Comparison of ENCODE assay signal across 8 mouse cellular contexts in the genomic region with DNA sequence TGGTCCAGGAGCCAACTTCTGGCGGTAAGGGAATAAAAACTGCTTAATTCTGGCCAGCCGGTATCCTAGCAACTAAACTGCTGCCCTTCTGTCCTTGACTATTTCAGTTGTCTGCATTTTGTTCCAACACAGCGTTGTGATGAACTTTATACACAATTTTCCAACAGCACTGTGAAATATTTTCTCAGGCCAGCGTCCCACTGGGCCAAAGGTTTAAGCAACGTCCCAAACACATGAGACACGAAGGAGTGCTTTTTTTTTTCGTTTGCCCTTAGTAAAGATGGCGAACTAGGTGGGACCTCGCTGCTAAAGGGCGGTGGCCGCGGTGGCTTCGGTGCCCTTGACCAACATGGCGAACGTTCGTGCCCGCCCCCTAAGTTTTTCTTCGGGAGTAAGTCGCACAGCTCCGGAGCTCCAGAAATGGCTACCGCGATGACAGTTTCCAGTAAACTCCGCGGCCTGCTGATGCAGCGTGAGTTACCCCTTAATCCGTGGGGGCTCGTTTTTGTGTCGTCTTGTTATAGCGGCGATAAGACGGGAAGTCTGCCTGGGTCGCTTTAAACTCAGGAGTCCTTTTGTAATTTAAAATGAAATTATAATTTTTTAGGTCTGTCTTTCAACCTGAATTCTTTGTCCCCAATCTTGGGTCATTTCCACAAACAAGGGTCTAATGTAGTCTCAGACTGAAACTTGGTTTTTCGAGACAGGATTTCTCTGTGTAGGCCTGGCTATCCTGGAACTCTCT. TPM values are rescaled to one million over a fixed set of nuclear protein-coding genes. Genes with fewer than 3 reads are reported as not detected.
A peak's percentile ranks its signal among the peaks of the same experiment; 100 is the strongest.
DNase-seq lines count a peak whose midpoint lies in the region; ATAC-seq lines count a peak whose summit lies in the region.

A gene (plus strand): TSS at position 277 of the 745 bp plus-strand sequence.

- ATAC-seq in megakaryocyte progenitor cell, adult 5-6 weeks (replicated peaks; ENCODE audit: poor library complexity), result peak; percentile 92

- DNase-seq in adipocyte (ENCODE audit: low spot score), result peak; percentile 99
- peak; percentile 97 for DNase-seq in embryo, embryonic 10 days (ENCODE audit: low spot score)
- peak; percentile 89 for DNase-seq in gastrocnemius, postnatal 10 days
- peak; percentile 95 for DNase-seq in induced T-regulatory cell, adult 2 months (ENCODE audit: low read depth)
- peak; percentile 76 to 90 for DNase-seq in left cerebral cortex, adult 9 months (ENCODE audit: low spot score in 2 of 2)
- peak; percentile 89 for DNase-seq in right cerebral cortex, postnatal 14 days
- DNase-seq in urinary bladder, postnatal 36 days (ENCODE audit: low spot score in 2 of 2), result peak; percentile 87 to 93

RNA-seq across cellular contexts. Expression of the gene that starts here (rescaled TPM):
- total RNA-seq in gastrocnemius, postnatal 10 days (2021), result 100 to 1,000 TPM; 182 to 227 TPM
- total RNA-seq in megakaryocyte progenitor cell, adult 5-6 weeks (2015), result 139 and 180 TPM in 2 replicates
- total RNA-seq in megakaryocyte progenitor cell, adult 5-6 weeks (2017), result 93.3 and 110 TPM in 2 replicates

Comparison
In these comparisons a context has a peak if more than half of its experiments do, and no peak if none do; other contexts are left out.
1. Peak in every context shown above with its lines: DNase-seq and ATAC-seq.